Mouse (Mus musculus) frontal cortex, postnatal 10 days (tissue): ENCODE measurements around the gene Dsp.

Experiments used
- DNase-seq, 2 experiments: peaks; one replicate each; pipeline ENCODE4 v3.0.0; 2022; ENCODE audit warnings: low spot score in 2 of 2, mixed read lengths in 1 of 2

Gene Dsp

GRCm38 (mm10) chr13:38193406-38193805 is 42.3 kb downstream of the Dsp start:
- no peak for DNase-seq

GRCm38 (mm10) chr13:38201413-38201812 is 50.3 kb downstream of the Dsp start:
- DNase-seq: no peak

- DNase-seq: no peak
These were observed 53.1 kb downstream of the Dsp start for GRCm38 (mm10) chr13:38204171-38204570.

GRCm38 (mm10) chr13:38204702-38205482 is 53.8 kb downstream of the Dsp start, which contains the start of gene Snrnp48:
Gene Snrnp48, plus strand, starts transcription at chr13:38204938.
- peak; percentile 80 to 88 for DNase-seq

GRCm38 (mm10) chr13:38211122-38211521 is 60.0 kb downstream of the Dsp start:
- no peak for DNase-seq

GRCm38 (mm10) chr13:38218686-38219085 is 67.6 kb downstream of the Dsp start:
- DNase-seq: no peak

GRCm38 (mm10) chr13:38220331-38220730 is 69.2 kb downstream of the Dsp start:
- DNase-seq: no peak

GRCm38 (mm10) chr13:38230177-38230821 is 79.2 kb downstream of the Dsp start:
- DNase-seq: no peak

GRCm38 (mm10) chr13:38232411-38232810 is 81.3 kb downstream of the Dsp start:
- DNase-seq: no peak

GRCm38 (mm10) chr13:38232856-38233625 is 81.9 kb downstream of the Dsp start:
- no peak for DNase-seq

- DNase-seq: no peak
These were observed 83.6 kb downstream of the Dsp start for GRCm38 (mm10) chr13:38234651-38235050.

GRCm38 (mm10) chr13:38235370-38235769 is 84.3 kb downstream of the Dsp start:
- no peak for DNase-seq

GRCm38 (mm10) chr13:38248151-38248550 is 97.1 kb downstream of the Dsp start:
- DNase-seq: no peak
